Mouse (Mus musculus) c-Kit-positive CD71-positive TER-119-negative erythroid progenitor cells, embryonic 14.5 days (primary cell): ENCODE data around the gene Nkap.
"Not testable (repeated sequence)": the region's sequence is repeated elsewhere in the genome, so short reads cannot be mapped to it uniquely, and the experiment has no call there.

Source experiments
- DNase-seq: peaks from one replicate; pipeline ENCODE4 v3.0.0-alpha.2; 2013; ENCODE audit warnings: low read depth

The Nkap gene

DNA sequence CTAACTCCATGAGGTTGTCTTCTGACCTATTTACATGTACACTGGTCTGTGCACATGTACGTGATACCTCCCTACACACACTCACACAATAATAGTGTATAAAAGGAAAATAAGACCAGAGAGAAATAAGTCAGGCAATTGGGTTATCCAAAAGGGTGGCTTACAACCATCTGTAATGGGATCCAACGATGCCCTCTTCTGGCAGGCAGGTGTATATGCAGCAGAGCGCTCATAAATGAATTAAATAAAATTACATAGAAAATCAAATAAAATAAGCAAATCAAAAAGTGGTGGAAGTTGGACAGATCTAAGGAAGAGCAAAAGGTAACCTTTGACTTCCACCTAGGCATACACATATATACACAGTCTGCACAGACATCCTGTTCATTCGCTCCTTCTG, 31.2 kb downstream of the Nkap start:
- DNase-seq = peak; percentile 3

DNA sequence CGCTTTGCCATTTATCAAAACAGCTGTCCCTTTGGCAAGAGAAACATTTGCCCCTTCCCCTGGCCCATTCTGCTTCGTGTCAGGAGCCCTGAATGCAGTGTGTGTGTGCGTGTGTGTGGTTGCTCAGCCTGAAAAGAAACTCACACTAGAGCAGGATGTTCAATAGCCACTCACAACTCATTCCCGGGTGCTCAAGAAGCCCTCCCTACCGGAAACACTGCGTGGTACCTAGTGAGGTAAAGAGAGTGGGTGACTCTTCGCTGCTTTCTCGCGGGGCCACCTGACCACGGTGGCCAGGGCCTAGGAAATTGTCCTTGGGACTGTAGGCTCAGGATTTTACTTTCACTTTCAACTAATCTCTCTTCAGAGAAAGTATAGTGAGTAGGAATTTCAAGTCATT, 34.6 kb downstream of the Nkap start:
- no peak for DNase-seq

- no peak for DNase-seq
Observed at GRCm38 (mm10) chrX:37163115-37163514, 36.5 kb downstream of the Nkap start.

DNA sequence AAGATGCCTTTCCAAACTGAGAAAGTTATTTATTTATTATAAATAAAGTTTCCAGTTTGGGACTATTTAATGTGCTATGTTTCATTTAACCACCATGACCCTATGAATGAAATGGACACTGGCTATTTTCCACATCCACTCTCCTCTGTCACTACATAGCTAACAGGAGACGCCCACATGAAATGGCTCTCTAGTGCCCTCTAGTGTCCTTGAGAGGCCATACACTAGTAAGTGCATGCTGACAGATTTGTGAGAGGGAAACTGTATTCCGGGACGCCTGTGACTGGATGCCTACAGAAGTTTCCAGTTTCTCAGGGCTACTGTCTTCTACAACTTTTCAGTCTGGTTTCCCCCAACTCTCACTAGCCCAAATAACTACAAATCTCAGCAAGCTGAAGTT, 40.5 kb downstream of the Nkap start:
- peak; percentile 43 for DNase-seq

DNA sequence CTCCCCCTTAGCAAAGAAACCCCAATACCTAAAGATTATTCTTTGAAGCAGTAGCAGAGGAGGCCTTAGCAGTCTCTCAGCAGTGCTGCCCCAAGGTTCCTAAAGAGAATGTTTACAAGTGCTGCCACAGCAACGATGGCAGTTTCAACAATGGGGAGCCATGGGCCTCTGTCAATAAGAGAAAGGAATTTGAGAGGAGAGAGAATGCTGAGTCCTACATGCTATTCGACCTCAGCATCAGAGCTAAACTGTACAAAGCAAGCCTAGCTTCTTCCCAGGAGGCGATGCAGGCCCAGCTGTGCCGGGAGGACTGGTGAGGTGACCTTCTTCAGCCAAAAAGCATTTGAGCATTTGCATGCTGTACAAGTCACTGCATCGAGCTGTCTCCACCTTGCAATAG, 42.1 kb downstream of the Nkap start, which contains the start of gene Akap14:
Akap14 (minus strand) TSS at position 101 of the 400 bp plus-strand sequence.
- no peak for DNase-seq

DNA sequence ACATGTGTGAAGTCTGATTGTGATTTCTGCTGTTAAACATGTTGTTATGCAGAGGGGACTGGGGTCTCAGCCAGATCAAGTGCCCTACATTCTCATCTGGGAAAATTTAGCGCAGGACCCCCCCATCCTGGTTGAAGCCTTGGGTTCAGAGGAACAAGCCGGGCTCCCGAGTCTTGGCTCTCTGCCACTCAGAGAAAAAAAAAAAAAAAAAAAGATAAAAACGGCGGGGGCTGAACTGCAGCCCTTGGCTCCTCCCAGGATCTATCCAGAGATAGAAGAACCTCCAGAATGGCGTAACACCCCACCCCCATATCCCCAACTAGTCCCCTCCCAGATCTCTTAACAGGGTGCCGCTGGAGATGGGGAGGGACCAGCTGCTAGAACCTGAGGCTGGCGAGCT, 57.8 kb downstream of the Nkap start:
- not testable (repeated sequence) for DNase-seq

- no peak for DNase-seq
Observed at GRCm38 (mm10) chrX:37190755-37191104, 64.1 kb downstream of the Nkap start.

DNA sequence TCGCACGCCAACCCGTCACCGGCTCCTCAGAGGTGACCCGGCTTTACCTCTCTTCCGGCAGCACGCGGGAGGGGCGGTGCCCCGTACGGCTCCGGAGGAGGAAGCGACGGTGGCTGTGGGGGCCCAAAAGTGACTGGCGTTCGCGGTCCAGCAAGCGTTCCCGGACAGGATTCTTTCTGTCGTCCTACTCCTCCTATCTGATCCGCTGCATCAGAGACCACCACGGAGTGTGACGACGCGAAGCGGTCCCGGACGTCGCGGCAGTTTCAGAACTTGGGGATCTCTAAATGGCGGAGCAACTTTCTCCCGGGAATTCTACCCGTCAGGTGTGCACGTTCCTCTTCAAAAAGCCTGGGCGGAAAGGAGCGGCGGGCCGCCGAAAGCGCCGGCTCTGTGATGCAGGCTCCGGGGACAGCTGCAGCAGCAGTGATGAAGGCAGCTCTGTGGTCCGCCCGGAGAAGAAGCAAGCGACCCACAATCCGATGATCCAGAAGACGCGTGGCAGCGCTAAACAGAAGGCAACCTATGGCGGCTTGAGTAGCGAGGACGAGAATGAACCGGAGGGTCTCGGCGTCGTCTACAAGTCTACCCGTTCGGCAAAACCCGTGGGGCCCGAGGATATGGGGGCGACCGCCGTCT, 64.6 kb downstream of the Nkap start, which contains the start of the genes Ndufa1 and Rnf113a1:
Ndufa1 (minus strand) TSS at position 59 of the 639 bp plus-strand sequence.
Rnf113a1 (plus strand) TSS at position 141 of the 639 bp plus-strand sequence.
- DNase-seq = peak; percentile 63

DNA sequence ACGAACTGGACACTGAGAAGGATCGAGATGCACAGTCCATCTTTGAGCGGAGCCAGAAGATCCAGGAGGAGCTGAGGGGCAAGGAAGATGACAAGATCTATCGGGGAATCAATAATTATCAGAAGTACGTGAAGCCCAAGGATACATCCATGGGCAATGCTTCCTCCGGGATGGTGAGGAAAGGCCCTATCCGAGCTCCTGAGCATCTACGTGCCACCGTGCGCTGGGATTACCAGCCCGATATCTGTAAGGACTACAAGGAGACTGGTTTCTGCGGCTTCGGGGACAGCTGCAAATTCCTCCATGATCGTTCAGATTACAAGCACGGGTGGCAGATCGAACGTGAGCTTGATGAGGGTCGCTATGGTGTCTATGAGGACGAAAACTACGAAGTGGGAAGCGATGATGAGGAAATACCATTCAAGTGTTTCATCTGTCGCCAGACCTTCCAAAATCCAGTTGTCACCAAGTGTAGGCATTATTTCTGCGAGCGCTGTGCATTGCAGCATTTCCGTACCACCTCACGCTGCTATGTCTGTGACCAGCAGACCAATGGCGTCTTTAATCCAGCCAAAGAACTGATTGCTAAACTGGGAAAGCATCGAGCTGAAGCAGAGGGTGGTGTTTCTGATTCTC, 65.3 kb downstream of the Nkap start:
- no peak for DNase-seq

DNA sequence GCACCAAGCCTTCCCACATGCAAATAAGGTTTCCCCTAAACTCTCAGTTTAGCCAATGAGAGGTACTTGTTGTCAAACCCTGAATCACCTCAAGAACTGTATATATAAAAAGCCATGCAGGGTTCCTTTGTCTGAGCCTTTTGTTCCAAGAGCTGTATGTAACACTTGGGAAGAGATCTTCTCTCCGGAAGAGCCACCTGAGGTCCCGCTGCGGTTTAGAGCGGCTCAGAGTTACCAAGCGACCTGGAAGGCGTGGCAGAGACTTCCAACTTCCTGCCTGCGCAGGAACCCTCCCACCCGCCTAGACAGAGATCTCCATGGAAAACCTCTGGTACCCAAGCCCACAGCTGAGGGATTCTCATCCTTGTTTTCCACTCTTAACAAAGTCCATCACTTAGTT, 72.1 kb downstream of the Nkap start:
- no peak for DNase-seq
